Mouse (Mus musculus) stomach, postnatal 0 days (tissue): ENCODE results near the gene Tars2. TPM values are rescaled to one million over a fixed set of nuclear protein-coding genes. Genes with fewer than 3 reads are reported as not detected.
A peak's percentile ranks its signal among the peaks of the same experiment; 100 is the strongest.

Experiments
- ATAC-seq: fragments of 200-750 bp; cut with Nextera tagmentation; 2 replicates; pipeline ENCODE4 v1.8.0; 2017; ENCODE audit not compliant: low FRiP score, low TSS enrichment
- DNase-seq: peaks from one replicate; pipeline ENCODE4 v3.0.0-alpha.2; 2016; ENCODE audit warnings: low spot score
- H3K27ac ChIP-seq: fragments of 300-500 bp; sonication (generic); replicated peaks from 2 replicates; pipeline ENCODE4 v1.5.1; 2014; ENCODE audit warnings: mild to moderate bottlenecking, control low read depth
- H3K27me3 ChIP-seq: fragments of 300-500 bp; sonication (generic); 2 replicates; pipeline ENCODE4 v1.6.1; 2014; ENCODE audit warnings: low read length; ENCODE audit not compliant: control insufficient read depth, insufficient read depth
- H3K36me3 ChIP-seq: fragments of 300-500 bp; sonication (generic); 2 replicates; pipeline ENCODE4 v1.6.1; 2014; ENCODE audit warnings: low read length, mixed read lengths; ENCODE audit not compliant: control insufficient read depth, insufficient read depth
- H3K4me1 ChIP-seq: fragments of 300-500 bp; sonication (generic); replicated peaks from 2 replicates; pipeline ENCODE4 v1.6.1; 2014; ENCODE audit warnings: antibody characterized with exemption; ENCODE audit not compliant: control insufficient read depth, insufficient read depth
- H3K4me2 ChIP-seq: fragments of 300-500 bp; sonication (generic); replicated peaks from 2 replicates; pipeline ENCODE4 v1.6.1; 2014; ENCODE audit warnings: low read depth, mild to moderate bottlenecking, control low read depth, moderate library complexity
- H3K4me3 ChIP-seq: fragments of 300-500 bp; sonication (generic); 2 replicates; pipeline ENCODE4 v1.5.1; 2014; ENCODE audit warnings: low read depth, low read length, control low read depth
- H3K9ac ChIP-seq: fragments of 300-500 bp; sonication (generic); 2 replicates; pipeline ENCODE4 v1.6.1; 2014; ENCODE audit warnings: mild to moderate bottlenecking, low read length, control low read depth, mixed read lengths
- H3K9me3 ChIP-seq: fragments of 300-500 bp; sonication (generic); 2 replicates; pipeline ENCODE4 v1.6.1; 2016; ENCODE audit warnings: low read length; ENCODE audit not compliant: control insufficient read depth
- CTCF ChIP-seq: IDR thresholded peaks from 2 replicates; pipeline ENCODE4 v1.5.1; 2016; ENCODE audit warnings: antibody characterized with exemption, low read depth, mild to moderate bottlenecking, moderate library complexity
- EP300 ChIP-seq: optimal IDR thresholded peaks from 2 replicates; pipeline ENCODE3; 2016; ENCODE audit warnings: antibody characterized with exemption
- WGBS: fragments of 180-500 bp; shearing (Covaris S2); extraction: QIAGEN DNeasy Blood & Tissue Kit; methylation state at CpG from one replicate; pipeline ENCODE4 v1.1.7; 2014; 5-methylcytosine and 5-hydroxymethylcytosine counted together
- polyA plus RNA-seq: library from polyadenylated mRNA; unstranded; fragments of >200 nt; fragmentation: Nextera tagmentation; extraction: Ambion mirVana; gene quantifications from 2 replicates; pipeline ENCODE4 v1.2.1, GENCODE M21; 2015

Tars2 gene
- polyA plus RNA-seq, 1 experiment from 2014 or later = 22.4 TPM

DNA sequence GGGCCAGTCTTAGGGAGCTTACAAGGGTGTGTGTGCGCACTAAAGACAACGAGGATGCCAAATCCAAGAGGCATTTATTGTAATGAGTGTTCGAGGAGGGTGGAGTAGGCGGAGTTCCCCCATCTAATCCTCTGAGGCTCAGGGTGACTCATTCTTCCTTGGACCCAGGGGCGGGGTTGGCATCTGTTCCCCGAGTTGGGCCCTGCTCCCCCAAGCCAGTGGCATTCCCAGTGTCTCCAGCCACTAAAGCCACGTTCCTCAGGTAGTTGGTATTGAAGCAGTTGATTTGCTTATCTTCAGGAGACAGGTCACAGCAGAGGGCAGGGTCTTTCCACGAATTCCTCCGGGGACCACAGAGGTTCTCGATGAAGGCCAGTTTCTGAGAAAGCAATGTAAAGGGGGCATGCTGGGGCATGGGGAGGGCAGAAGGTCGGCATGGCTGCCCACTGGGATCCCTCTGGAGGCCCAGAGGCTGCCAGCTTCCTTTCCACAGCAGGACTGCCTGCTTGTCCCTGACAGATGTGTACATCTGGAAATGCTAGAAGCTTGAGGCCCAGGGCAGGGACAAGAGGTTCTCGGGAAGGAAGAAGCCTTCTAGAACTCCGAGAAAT lies 25.8 kb downstream of the Tars2 start:
- Histone ChIP-seq H3K4me1 (peaks cover 3% of the 10 kb centered on the region; the same call in 1 of the 2 replicates), H3K27ac (peak overlapping the region; percentile 81), H3K9me3 (no peaks in the 10 kb centered on the region), H3K4me2 (no peak overlapping the region), H3K4me3 (no peak overlapping the region), H3K27me3 (no peaks in the 10 kb centered on the region), H3K36me3 (0 out of 2 replicates have a peak, but pooled peaks cover 3% of the 10 kb centered on the region), H3K9ac (0 out of 2 replicates have a peak overlapping the region, but pooled peaks have one; percentile 18)
- WGBS = 44% methylated on average over 13 of the region's 13 CpGs
- DNase-seq (no peak), ATAC-seq (peak; percentile 45; the same call in 1 of the 2 replicates)
- no peak for TF ChIP-seq CTCF
- no peak for TF ChIP-seq EP300

DNA sequence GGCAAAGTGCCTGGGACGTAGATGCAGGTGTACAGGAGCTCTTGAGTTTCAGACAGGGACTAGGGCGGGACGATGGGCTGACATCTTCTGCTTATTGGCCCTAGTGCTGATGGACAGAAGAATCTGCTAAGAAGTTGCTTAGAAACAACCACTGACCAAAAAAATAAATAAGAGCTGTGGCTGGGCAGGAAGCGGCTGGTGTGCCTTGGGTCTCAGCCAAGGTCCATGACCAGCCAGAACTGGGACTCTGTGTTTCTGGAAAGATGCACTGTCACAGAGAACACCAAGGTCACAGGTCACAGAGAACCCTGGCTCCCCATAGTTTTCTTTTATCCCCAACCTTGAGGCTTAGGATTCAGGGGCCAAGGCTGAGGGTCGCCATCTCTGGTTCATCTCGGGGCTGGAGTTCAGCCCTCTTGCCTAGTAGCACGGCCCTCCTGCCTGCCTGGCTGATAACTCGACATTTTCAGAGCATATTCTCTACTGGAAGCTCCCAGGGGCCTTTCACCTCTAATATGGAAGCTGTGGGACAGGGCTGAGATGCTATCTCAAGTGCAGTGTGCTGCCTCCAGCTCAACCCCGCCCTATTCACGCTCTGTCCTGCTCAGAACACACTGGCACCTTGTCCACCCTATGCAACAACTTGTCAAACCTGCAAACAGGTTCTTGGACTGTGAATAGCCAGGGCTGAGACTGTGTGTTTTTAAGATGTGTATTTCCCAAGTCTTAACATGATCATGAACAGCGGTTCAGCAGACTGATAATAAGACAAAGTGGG lies 27.1 kb downstream of the Tars2 start:
- whole genome bisulfite sequencing = 70% methylated on average over 11 of the region's 11 CpGs
- peak; percentile 19; the same call in 1 of the 2 replicates for ATAC-seq

GRCm38 (mm10) chr3:95732297-95732696 lies 27.7 kb downstream of the Tars2 start:
- Histone ChIP-seq H3K9me3 (no peaks in the 10 kb centered on the region), H3K4me3 (no peak overlapping the region), H3K27me3 (no peaks in the 10 kb centered on the region), H3K36me3 (0 out of 2 replicates have a peak, but pooled peaks cover 3% of the 10 kb centered on the region), H3K4me2 (no peak overlapping the region), H3K9ac (no peak overlapping the region), H3K27ac (no peak overlapping the region), H3K4me1 (peaks cover 3% of the 10 kb centered on the region; the same call in 1 of the 2 replicates)
- no peak for DNase-seq
- 87% methylated on average over 9 of the region's 9 CpGs for WGBS
- TF ChIP-seq EP300 = no peak
- no peak for TF ChIP-seq CTCF
- ATAC-seq = no peak

More for the DNA sequence above, 27.1 kb downstream of the Tars2 start:
- H3K4me3 ChIP-seq = no peak overlapping the region
- 0 out of 2 replicates have a peak, but pooled peaks cover 3% of the 10 kb centered on the region for H3K36me3 ChIP-seq
- peak overlapping the region; percentile 77 for H3K27ac ChIP-seq
- H3K4me2 ChIP-seq = no peak overlapping the region
- TF ChIP-seq CTCF = no peak
- no peak for TF ChIP-seq EP300
- H3K27me3 ChIP-seq = no peaks in the 10 kb centered on the region
- no peak overlapping the region for H3K9ac ChIP-seq
- DNase-seq = no peak
- no peaks in the 10 kb centered on the region for H3K9me3 ChIP-seq
- H3K4me1 ChIP-seq = peaks cover 3% of the 10 kb centered on the region; the same call in 1 of the 2 replicates

GRCm38 (mm10) chr3:95731802-95732201 lies 28.2 kb downstream of the Tars2 start:
- peaks cover 3% of the 10 kb centered on the region for H3K4me1 ChIP-seq
- H3K9ac ChIP-seq = no peak overlapping the region
- DNase-seq (no peak), ATAC-seq (no peak)
- H3K27me3 ChIP-seq = no peaks in the 10 kb centered on the region
- H3K4me2 ChIP-seq = no peak overlapping the region
- peak; percentile 54 for TF ChIP-seq CTCF
- no peak for TF ChIP-seq EP300
- WGBS = 81% methylated on average over 4 of the region's 4 CpGs
- no peak overlapping the region for H3K4me3 ChIP-seq
- H3K9me3 ChIP-seq = no peaks in the 10 kb centered on the region
- 0 out of 2 replicates have a peak, but pooled peaks cover 3% of the 10 kb centered on the region for H3K36me3 ChIP-seq
- H3K27ac ChIP-seq = no peak overlapping the region

DNA sequence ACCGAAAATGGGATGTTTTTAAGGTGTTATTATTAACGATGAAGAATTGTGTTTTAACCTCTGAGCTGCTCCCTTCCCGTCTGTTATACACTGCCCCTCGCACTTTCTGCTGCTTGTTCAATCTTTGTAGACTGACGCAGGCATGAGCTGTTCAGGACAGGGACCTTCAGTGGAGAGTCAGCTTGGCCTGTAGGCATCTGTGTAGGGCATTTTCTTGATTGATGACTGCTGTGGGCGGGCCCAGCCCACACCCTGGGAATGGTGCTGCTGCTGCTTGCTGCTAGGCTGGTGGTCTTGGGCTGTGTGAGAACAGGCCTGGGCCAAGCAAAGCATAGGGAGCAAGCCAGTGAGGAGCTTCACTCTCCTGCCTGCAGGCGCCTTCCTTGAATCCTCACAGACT lies 29.6 kb downstream of the Tars2 start:
- TF ChIP-seq CTCF = no peak
- no peak for TF ChIP-seq EP300
- H3K4me2 ChIP-seq = no peak overlapping the region
- no peak overlapping the region for H3K9ac ChIP-seq
- DNase-seq = no peak
- no peaks in the 10 kb centered on the region for H3K9me3 ChIP-seq
- H3K27ac ChIP-seq = no peak overlapping the region
- no peak overlapping the region for H3K4me3 ChIP-seq
- ATAC-seq = no peak
- H3K36me3 ChIP-seq = no peaks in the 10 kb centered on the region
- peaks cover 3% of the 10 kb centered on the region for H3K4me1 ChIP-seq
- 78% methylated on average over 7 of the region's 7 CpGs for WGBS
- H3K27me3 ChIP-seq = no peaks in the 10 kb centered on the region

DNA sequence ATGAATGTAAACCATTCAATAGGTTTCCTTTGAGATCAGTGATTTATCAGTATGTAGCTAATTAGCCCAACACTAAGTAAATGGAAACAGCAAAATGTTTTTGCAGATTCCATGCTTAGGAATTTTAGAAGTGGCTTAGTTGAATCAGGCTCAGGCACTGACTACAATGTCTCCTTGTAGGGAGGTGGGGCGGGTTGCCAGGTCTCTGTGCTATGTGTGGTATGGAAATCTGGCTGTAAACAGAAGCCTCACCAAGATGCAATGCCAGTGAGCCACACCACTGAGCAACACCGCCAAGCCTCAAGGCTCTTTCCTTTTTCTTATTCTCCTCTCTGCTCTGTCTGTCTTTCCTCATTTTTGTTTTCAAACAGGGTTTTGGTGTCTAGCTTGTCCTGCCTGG lies 31.1 kb downstream of the Tars2 start:
- no peaks in the 10 kb centered on the region for H3K36me3 ChIP-seq
- 74% methylated on average over 2 of the region's 2 CpGs for WGBS
- no peaks in the 10 kb centered on the region for H3K27me3 ChIP-seq
- peaks cover 3% of the 10 kb centered on the region for H3K4me1 ChIP-seq
- DNase-seq (no peak), ATAC-seq (no peak)
- H3K9me3 ChIP-seq = no peaks in the 10 kb centered on the region
- no peak overlapping the region for H3K9ac ChIP-seq
- H3K4me2 ChIP-seq = no peak overlapping the region
- H3K4me3 ChIP-seq = no peak overlapping the region
- no peak overlapping the region for H3K27ac ChIP-seq
- TF ChIP-seq CTCF (no peak), EP300 (no peak)
